Mouse (Mus musculus) mature B cell (primary cell): Measurements from ENCODE around the gene Aicda.
"Not testable (repeated sequence)": the region's sequence is repeated elsewhere in the genome, so short reads cannot be mapped to it uniquely, and the experiment has no call there.

Experiments
- in situ Hi-C: fragments of 300-500 bp; cut with MboI; formaldehyde crosslinking; loops from 2 replicates; pipeline ENCODE4 v1.14.3; 2019

Aicda gene

DNA sequence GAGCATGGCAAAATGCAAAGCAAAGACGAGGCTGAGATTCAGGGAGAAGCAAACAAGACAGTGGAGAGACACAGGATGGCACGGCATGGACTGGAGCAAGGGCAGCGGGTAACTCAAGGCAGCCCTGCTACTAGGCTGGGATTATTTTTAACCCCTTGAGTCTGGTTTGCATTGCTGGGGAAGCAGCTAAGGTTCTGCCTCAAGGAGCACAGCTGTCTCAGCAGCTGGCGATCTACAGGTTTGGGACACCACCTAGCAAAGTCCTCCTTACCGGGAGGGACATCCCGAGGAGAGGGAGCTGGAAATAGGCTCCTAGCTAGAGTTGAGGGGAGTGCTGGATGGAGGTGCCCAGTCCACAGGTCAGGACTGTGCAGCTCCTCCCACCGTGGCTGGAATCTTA lies 1.7 kb downstream of the Aicda start:
- in situ Hi-C loops = no loop called here

GRCm38 (mm10) chr6:122556959-122557561 lies 3.5 kb downstream of the Aicda start:
- in situ Hi-C loops = no loop called here

GRCm38 (mm10) chr6:122560427-122560826 lies 6.8 kb downstream of the Aicda start:
- in situ Hi-C loops = no loop called here

DNA sequence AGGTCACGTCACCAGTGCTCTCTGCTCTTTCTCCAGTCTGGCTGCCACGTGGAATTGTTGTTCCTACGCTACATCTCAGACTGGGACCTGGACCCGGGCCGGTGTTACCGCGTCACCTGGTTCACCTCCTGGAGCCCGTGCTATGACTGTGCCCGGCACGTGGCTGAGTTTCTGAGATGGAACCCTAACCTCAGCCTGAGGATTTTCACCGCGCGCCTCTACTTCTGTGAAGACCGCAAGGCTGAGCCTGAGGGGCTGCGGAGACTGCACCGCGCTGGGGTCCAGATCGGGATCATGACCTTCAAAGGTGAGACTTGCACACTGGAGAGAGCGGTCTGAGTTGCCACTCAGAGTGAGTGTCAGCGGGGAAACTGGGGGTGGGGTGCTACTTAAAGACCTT lies 7.4 kb downstream of the Aicda start:
- in situ Hi-C loops = no loop called here

GRCm38 (mm10) chr6:122562463-122562862 lies 8.9 kb downstream of the Aicda start:
- in situ Hi-C loops = no loop called here

DNA sequence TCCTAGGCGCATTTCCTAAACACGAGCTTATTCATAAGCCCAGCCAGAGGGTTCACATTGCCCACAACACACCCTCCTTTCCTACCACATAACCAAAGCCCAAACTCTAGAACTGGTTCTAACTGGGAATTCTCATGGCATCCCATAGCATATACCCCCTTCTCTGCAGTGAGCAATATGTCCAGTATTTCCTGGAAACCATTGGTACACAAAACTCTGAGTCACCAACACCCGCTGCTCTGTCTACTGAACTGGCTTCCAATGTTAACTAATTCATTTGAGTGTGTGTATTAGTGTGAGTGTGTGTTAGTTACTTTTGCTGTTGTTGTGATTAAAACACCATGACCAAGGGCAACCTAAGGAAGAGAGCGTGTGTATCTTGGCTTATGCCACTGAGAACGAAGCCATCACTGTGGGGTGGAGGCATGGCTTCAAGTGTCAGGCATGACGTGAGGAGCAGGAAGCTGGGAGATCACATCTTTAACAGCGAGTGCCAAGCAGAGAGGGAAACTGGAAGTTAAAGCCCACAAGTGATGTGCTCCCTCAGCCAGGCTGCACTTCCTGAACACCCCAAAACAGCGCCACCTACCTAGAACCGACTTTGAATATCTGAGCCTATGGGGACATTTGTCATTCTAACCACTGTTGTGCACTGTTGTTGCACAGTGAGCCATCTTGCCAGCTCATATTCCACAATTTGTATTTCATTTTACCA lies 11.6 kb downstream of the Aicda start:
- in situ Hi-C loops = no loop called here

- in situ Hi-C loops = no loop called here
Observed at GRCm38 (mm10) chr6:122569113-122569512, 15.5 kb downstream of the Aicda start.

- in situ Hi-C loops = no loop called here
Observed at GRCm38 (mm10) chr6:122569762-122570161, 16.2 kb downstream of the Aicda start.

GRCm38 (mm10) chr6:122570695-122571616 lies 17.4 kb downstream of the Aicda start:
- in situ Hi-C loops = no loop called here

DNA sequence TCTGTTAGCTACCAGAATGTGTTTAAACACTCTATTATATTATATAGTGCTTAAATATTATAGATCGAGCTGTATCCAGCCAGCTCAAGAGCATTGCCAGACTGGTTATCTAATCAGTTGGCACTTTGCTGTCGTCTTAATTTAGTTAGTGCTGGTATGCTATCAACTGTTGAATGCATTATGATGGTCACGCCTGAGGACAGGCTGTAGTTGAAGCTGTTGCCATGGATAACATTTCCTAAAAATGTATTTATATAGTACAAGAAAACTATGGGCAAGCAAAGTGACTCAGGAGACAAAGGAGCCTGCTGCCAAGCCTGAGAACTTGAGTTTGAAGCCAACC lies 18.0 kb downstream of the Aicda start:
- in situ Hi-C loops = no loop called here

- in situ Hi-C loops = not testable (repeated sequence)
Observed at GRCm38 (mm10) chr6:122575037-122575436, 21.4 kb downstream of the Aicda start.

GRCm38 (mm10) chr6:122577030-122577429 lies 23.4 kb downstream of the Aicda start:
- in situ Hi-C loops = no loop called here

- in situ Hi-C loops = no loop called here
Observed at GRCm38 (mm10) chr6:122579086-122579485, 25.5 kb downstream of the Aicda start.

DNA sequence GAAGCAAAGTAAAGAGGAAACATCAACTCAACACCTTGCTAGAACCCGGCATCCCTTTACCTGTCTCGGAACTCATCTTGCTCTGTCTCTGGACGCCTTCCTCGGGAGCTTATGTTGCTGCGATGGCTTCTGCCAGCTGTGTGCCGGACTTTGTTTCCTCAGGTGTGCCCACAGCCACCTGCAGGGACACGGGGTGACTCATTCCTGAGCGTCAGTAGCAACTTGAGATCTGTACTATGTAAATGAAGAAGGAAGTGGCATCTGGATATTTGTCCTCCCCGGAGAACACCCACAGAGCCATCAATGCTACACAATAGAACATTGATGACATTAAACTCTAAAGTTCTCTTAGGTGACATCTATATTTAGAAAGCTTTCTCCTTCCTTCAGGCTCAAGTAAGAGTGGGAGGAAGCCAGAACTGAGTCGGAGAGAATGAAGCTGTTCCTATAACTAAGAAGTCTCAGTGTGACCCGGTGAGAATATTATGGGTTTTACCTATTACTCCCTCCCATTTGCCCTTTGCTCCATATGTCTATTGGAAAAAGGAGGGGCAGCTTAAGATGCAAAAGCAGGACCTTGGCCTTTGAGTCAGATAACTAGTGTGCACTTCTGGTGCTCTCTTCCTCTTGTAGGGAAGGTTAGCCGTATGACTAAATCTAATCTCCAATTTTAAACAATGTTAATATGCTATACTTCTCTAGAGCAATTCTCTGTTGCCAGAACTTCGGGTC lies 37.6 kb downstream of the Aicda start:
- in situ Hi-C loops = no loop called here

DNA sequence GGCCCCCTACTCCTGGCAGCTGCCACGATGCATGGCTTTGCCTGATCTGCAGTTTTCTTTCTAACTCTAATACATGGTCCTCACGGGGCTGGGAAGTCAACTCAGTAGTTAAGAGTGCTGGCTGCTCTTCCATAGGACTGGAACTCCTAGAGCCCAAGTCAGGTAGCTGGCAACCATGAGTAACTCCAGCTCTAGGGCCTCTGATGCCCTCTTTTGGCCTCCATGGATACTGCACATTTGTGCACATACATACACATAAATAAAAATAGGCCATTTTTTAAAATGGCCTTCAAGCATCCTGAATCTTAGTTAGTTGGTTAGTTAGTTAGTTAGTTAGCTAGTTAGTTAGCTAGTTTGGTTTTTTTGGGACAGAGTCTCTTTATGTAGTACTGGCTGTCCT lies 39.3 kb downstream of the Aicda start:
- in situ Hi-C loops = no loop called here

GRCm38 (mm10) chr6:122595637-122596036 lies 42.0 kb downstream of the Aicda start:
- in situ Hi-C loops = no loop called here

- in situ Hi-C loops = no loop called here
Observed at GRCm38 (mm10) chr6:122596608-122597007, 43.0 kb downstream of the Aicda start.

GRCm38 (mm10) chr6:122598014-122598413 lies 44.4 kb downstream of the Aicda start:
- in situ Hi-C loops = no loop called here

- in situ Hi-C loops = no loop called here
Observed at GRCm38 (mm10) chr6:122598436-122598835, 44.8 kb downstream of the Aicda start.

- in situ Hi-C loops = no loop called here
Observed at GRCm38 (mm10) chr6:122599054-122599737, 45.6 kb downstream of the Aicda start.

GRCm38 (mm10) chr6:122600066-122600646 lies 46.6 kb downstream of the Aicda start:
- in situ Hi-C loops = no loop called here
